Mouse (Mus musculus): ENCODE data around the gene Tspan11.

Tspan11 gene

GRCm38 (mm10) chr6:127988944-127989494 is 101.6 kb downstream of the Tspan11 start:
- DNase-seq (ENCODE audit: low read depth, low spot score): no peak

- DNase-seq (ENCODE audit: low read depth, low spot score): no peak
Measured at GRCm38 (mm10) chr6:127989624-127990212, 102.3 kb downstream of the Tspan11 start.

- DNase-seq (ENCODE audit: low read depth, low spot score): no peak
Measured at GRCm38 (mm10) chr6:127991509-127992176, 104.3 kb downstream of the Tspan11 start.

- no peak for DNase-seq (ENCODE audit: low read depth, low spot score)
Measured at GRCm38 (mm10) chr6:127992993-127993392, 105.6 kb downstream of the Tspan11 start.

DNA sequence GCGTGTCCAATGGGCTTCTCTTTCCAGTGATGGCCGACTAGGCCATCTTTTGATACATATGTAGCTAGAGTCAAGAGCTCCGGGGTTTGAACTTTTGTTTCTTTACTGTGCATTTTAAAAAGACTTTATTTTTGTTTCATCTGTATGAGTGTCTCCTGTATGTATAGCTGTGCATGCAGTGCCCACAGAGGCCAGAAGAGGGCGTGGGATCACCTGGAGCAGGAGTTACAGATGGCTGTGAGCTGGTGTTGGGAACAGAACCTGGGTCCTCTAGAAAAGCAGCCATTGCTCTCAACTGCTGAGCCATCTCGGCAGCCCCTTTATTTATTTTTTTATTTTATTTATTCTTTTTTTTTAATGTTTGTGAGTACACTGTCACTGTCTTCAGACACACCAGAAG is 109.5 kb downstream of the Tspan11 start:
- DNase-seq (ENCODE audit: low read depth, low spot score): no peak

- DNase-seq (ENCODE audit: low read depth, low spot score): no peak
Measured at GRCm38 (mm10) chr6:127999118-127999517, 111.7 kb downstream of the Tspan11 start.

GRCm38 (mm10) chr6:128000777-128001176 is 113.4 kb downstream of the Tspan11 start:
- no peak for DNase-seq (ENCODE audit: low read depth, low spot score)

GRCm38 (mm10) chr6:128001587-128001986 is 114.2 kb downstream of the Tspan11 start:
- no peak for DNase-seq (ENCODE audit: low read depth, low spot score)

DNA sequence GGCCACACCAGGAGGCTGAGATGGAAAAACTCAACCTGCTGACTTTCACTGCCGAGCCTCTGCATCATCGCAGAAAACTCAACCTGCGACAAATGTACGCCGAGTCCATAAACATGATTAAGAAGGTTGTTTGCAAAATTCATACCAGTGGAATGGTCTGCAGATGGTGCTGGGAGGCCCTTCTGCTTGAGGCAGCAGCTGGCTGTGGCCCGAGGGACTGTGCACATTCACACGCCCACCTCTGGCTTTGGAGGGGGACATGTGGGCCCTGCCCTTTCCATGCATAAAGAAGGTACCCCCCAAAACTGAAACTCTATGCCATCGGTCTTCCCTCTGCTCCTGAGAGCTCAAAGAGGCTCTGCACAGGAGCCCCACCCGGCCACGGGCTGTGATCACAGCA is 114.7 kb downstream of the Tspan11 start:
- no peak for DNase-seq (ENCODE audit: low read depth, low spot score)

DNA sequence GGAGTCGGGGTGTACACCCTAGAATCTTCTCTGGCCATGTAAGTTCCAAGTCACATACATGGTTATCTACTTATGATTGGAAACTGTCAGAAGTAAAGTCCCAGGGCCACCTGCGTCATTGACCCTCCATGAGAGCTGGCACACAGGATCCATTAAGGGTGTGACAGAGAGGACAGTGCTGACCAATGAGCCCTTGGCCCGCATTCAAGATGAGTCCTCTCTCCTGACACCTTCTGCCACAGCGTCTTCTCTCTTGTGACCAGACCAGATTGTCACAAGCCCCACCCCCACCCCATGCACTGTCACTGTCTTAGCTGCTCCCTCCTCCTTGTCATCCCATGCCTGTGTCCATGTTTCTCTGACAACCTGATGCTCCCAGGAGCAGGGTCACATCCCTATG is 115.3 kb downstream of the Tspan11 start:
- no peak for DNase-seq (ENCODE audit: low read depth, low spot score)

- no peak for DNase-seq (ENCODE audit: low read depth, low spot score)
Measured at GRCm38 (mm10) chr6:128003542-128003941, 116.2 kb downstream of the Tspan11 start.
